Mouse (Mus musculus) adrenal gland, postnatal 14 days (tissue): ENCODE results near the gene Rcor3. TPM values are rescaled to one million over a fixed set of nuclear protein-coding genes. Genes with fewer than 3 reads are reported as not detected.

ENCODE experiments used
- DNase-seq: peaks from one replicate; pipeline ENCODE4 v3.0.0; 2021; ENCODE audit warnings: mixed read lengths
- total RNA-seq: library from RNA; stranded (reverse); gene quantifications from 2 replicates; pipeline ENCODE4 v1.2.3, GENCODE M21; 2021

Rcor3 gene
- total RNA-seq, 1 experiment from 2014 or later, result 26.9 TPM

DNA sequence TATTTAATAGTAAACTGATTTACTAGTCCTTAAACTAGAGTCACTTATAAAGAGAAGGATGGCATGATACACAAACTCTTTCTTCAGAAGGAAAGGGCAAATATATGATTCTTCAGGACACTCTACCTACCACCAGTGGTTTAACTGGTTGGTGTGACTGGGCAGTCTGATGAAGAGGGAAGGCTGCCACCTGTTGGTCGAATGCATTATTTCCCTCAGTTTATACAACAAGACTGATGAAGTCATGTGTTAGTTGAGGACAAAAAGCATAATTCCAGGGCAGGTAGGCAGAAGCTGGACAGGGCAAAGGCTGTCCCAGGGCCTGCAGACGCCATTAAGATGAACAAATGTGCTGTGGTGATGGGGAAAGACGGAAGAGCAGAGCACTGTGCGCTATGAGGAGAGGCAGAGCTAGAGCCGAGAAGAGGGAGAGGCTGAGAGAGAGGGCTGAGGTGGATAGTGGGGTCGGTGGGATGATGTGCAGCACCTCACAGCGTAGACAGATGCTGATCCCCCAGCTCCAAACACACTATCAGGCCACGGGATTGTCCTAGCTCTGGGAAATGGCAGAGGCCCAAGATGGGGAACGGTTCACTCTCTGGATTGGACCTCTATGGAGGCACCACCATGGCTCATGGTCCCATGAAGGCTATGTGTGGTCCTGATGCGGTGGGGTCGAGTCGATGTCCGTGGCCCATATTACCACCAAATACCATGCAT lies 43.3 kb downstream of the Rcor3 start:
- peak; percentile 76 for DNase-seq

DNA sequence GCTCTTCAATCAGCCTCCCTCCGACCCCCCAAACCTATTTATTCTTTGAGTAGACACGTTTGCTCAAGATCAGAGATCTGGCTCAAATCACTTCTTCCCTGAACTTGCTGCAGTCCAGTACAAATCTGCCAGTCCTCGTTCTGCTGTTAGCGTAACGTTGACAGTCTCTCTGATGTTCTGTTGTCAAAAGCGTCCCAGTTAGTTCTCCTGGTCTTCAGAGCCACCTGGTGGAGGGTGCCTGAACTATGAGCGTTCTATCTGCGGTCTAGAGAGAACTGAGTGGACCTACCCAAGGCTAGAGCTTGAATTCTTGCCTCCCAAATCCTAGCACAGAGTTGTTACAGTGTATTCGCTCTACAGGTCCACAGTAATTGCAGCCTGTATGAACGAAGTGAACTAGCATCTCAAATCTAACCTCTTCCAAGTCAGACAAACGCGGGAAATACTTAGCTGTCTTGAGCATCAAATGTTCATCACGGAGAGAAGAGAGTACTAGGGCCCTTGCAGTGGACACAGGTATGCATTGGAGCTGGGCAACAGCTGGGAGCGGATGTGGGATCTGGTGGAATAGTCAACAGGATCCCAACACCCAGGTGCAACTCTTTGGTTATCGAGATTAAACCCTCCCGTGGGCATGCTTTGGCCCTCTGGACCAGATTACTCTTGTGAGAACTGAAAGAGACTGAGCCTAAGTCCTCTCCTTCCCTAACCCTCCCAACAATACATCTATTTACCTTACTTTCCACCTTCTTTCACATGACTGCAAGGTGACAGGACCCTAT lies 44.8 kb downstream of the Rcor3 start:
- DNase-seq, result peak; percentile 88

DNA sequence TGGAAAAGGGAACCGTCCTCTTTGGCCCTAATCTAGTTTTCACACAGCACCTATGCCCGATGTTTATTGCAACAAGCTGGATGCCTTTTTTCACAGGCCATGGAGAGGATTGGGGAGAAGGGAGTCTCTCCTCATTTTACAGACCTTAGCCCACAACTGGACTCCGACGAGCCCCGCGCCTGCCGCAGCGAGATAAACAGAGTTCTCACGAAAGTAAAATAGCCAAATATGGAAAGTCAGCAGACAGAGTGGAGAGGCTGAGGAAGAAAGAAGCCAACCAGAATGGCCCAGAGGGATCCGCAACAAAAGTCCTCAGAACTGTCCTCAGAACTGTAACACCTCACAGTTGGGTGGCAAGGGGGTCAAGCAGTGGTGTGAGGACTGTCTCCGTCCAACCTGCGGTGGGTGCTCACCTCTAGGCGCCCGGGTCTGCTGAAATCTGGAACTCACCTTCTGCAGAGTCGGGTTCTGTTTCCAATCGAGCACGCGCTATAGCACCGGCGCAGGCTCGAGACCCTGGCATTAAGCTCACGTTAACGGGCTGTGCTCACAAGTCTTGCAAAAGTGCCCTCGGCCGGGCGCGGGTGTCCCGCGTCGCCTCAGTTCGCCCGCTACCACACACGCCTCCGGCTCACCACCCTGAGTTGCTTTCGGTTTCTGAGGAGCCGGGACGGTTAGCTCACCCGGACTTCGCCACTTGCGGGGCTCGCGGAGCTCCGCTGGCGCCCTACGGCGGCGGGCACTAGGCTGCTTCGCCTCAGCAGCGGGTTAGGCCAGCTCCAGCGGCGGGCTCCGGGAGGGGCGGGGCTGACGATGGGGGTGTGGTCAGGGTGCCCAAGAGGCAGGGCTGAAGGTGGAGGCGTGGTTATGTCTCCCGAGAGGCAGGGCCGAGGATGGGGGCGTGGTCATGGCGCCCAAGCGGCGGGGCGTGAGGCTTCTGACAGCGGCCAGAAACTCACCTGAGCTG lies 45.8 kb downstream of the Rcor3 start, which contains the start of gene Traf5:
Traf5 (minus strand) TSS at position 754 of the 967 bp plus-strand sequence.
- peak; percentile 99 for DNase-seq

DNA sequence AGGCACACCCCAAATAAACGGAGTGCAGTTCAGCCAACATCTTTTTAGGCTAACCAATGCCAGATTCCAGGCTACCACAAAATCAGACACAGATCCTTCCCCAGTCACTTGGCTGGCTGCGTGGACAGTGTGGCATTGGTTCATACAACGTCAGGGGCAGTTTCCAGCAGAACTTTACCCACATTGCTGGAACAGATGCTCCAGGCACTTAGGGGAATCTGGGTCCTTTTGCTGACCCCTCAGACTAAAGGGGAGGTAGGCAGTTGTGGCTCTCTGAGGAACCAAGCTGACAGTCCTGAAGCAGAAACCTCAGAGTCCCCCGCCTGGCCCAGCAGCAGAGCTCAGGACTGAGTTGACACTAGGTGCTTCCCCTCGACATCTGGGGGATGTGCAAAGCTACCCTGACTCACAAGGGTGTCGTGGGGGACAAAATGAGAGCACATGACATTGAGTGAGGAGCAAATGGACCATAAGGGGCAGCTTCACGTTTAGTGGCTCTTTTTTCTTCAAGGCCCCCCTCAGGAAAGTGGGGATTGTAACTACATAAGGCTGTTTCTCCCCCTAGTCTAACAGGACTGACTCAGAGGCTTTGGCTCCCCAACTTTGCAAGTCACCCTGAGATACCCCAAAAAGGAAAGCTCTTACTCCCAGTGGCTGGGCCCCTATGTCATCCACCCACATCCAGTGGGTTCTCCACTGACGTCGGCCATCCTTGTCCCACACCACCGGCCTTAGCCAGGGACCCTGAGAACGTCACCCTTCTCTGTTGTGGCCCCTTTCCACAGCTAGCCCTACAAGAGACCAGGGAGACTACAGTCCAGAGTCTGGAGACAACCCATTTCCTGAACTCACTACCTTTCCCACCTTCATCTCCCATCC lies 46.9 kb downstream of the Rcor3 start:
- DNase-seq, result no peak

DNA sequence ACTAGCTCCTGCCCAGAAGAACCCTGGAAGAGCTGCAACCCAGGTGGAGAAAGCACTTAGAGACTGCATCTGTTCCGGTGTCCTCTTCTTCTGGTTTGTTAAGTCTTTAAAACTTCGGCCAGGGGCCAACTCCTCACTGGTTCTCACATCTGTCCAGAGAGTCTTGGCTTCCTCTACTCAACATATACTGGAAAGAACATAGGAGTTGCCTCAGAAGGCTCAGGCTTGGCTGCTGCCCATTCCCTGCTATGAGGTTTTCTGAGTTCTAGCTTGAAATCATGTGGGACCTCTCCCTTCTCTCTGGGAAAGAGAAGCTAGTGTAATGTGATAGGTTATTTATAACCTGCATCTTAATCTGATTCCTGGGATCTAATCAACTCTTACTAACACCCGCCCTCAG lies 47.6 kb downstream of the Rcor3 start:
- DNase-seq, result no peak

DNA sequence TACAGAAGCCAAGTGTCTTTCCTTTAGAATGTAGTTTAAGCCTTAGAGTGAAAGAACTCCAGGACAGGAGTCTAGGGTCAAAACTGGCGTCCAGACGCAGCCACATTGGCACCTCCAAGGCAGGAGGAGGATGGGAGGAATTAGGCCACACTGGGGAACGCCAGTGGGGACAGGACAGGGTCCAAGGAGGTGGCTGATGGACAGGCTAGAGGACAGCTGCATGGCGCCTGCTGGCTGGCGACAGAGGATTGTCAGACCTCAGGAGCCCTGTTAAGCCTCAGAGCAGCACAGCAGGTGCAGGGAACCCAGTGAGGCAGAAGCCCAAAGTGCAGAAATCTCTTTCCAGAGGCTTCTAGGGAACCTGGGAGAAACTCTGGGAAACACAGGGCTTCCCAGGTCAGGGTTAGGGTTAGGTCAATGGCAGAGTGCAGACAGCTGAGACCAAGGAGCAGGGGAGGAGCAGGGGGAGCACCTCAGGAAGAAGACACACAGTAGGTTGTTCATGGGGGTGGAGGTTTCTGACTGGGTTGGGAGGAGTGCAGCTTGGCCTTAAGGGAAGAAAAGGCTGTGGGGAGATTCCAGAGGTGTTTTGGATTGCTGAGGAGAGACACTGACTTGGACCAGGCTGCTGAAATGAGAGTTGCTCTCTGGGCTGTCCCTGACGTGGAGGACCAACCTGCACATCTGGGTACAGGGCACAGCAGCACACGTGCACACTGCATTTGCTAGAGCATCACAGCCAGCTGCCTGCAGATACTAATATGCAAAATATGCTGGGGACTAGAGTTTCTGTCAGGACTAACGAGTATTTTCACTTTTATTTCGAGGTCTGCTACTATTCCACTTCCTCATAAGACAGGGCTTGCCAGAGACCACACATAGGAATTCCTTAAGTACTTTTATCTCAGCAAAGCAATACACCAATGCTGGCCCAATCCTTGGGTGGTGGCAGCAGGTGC lies 48.4 kb downstream of the Rcor3 start:
- no peak for DNase-seq

DNA sequence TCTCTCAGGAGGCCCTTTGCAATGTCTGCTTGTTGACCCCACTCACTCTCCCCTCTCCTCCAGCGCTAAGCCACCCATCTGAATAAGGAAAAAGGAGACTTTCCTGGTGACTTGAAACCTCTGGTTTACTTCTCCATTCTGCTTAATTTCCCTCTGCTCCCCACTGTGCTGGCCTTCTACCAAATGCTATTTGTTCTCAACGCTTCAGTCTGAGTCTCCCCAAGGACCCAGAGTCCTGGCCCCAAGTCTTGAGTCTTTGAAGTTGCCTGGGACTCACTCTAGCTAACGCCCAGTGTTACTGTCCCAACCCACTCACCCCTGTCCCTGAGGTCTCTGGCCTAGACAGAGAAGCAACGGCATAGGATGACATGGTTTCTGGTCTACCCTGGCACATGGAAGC lies 49.9 kb downstream of the Rcor3 start:
- DNase-seq, result peak; percentile 56

DNA sequence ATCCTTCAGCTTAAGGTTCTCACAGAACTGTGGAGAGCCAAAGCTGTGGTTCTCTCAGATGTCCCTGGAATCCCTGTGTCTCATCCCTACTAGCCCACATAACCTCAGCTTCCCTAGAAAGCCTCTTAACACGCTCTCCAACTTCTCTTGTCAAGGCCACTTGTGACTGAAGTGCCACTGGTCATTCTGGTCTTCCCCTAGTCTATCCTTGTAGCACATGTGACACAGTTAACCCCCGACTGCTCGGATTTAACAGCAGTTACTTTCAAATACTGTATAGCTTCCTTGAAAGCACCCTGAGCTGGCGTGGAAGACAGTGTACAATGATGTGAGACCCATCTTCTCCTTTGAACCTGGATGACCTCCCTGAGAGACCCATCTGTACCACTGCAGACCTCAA lies 50.8 kb downstream of the Rcor3 start:
- no peak for DNase-seq

DNA sequence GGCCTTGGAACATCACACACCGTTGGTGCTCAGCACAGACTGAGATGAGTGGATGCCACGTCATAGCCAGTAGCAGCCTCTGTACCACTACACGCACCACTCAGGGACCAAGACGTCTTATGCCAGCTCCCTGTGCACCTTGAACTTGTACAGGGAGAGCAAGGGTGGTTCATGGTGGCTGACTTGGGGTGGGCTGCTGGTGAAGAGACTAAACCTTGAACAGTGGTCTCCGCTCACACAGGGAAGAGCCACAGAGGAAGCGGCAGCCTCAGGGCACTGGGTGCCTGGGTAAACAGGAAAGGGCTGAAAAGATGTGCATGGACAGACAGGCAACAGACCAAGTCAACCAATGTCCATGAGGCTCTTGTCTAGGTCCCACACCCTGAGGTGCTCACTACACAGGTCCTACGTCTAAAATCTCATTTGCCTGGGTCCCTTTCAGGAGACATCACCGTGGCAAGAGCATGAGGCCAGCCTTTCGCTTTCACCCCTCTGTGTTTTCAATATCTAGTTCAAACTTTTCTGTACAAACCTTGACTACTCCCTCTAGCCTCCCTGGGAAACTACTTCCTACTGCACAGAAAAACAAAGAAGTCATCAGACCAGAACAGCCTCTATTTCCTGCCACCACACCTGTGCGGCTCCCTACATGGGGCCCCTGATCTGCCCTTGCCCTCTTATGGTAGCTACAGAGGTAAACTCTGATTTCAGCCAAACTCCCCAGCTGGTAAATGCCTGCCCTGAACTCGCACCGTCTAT lies 51.4 kb downstream of the Rcor3 start:
- no peak for DNase-seq

DNA sequence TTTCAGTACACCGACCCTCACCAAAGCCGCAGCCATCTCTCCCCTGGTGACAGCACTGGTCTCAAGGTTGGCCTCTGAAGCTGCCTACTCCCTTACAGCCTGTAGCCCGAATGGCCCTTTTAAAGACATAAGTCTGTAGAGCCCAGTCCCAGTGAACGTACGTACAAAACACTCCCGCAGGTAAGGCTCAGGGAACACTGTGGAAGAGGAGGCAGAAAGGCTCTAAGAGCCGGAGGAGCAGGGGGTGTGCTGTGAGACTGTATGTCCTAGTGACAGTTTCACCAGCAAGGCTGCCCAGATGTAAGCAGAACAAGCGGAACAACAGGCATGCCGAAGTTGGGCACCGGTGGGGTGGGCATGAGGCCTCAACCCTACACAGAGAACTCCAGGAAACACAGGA lies 52.6 kb downstream of the Rcor3 start:
- no peak for DNase-seq

DNA sequence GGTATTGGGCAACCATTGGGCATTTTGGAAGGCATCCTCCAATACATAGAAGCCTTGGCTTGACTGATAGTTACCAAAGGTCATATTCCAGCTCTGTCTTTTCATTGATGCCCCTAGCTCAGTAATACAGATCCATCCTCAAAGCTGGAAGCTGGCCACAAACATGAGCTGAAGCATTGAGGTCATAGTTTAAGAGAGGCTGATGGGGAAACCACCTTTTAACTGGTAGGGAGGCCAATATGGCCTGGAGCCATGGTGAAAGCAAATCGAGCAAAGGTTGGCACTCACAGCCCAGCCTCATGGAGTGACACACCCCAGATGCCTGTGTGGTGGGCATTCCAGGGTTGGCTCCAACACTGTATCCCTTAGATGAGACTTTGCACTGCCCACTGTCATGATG lies 55.2 kb downstream of the Rcor3 start:
- no peak for DNase-seq

DNA sequence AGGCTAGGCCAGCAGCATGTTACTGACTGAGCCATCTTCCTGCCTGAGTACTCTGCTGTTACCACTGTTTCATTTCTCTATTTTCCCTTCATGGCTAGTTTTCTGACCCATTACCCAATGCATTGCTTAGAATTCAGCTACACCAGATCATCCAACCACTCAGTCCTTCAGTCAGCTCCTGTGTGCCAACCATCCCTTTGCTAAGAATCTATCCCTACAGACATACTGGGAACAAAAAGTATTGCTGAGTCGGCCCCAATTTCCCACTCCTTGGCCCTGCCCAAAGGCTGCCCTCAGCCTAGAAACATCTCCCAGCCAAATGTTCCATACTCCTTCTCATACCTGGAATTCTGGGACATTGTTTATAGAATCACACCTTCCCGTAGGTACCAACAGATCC lies 56.7 kb downstream of the Rcor3 start:
- DNase-seq, result no peak

DNA sequence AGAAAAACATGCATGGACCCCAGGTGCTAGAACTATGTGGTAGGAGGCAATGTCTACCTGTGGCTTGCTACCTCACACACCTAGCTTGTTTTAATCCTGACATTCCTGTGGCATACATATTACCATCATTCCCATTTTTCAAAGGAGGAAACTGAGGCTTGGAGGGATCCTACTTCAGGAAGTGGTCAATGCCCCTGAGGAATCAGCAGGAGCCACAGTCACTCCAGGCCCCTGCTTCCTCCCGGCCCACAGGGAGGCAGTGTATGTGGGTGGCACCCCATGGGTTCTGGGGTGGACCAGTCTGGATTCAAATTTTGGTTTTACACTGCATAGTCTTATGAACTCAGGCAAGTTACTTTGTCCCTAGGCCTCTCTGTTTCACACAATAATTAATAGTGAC lies 58.7 kb downstream of the Rcor3 start:
- DNase-seq, result no peak

DNA sequence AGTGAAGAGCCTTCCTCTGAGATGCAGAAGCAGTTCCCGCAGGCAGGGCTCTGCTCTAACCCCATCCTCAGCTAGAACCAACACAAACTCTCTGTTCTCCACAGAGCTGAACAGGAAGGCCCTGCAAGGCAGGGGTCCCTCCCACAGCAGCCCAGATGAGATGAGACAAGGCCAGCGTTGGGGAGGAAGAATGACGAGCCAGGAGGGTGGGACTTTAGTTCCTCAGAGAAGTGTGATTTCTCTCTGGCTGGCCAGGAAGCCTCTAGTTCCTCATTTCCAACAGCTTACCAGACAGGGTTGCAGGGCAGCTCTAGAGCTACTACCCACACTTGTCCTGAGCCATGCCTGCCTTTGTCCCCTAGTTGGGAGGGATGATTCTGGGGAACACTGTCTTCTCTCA lies 59.5 kb downstream of the Rcor3 start:
- DNase-seq, result peak; percentile 51

DNA sequence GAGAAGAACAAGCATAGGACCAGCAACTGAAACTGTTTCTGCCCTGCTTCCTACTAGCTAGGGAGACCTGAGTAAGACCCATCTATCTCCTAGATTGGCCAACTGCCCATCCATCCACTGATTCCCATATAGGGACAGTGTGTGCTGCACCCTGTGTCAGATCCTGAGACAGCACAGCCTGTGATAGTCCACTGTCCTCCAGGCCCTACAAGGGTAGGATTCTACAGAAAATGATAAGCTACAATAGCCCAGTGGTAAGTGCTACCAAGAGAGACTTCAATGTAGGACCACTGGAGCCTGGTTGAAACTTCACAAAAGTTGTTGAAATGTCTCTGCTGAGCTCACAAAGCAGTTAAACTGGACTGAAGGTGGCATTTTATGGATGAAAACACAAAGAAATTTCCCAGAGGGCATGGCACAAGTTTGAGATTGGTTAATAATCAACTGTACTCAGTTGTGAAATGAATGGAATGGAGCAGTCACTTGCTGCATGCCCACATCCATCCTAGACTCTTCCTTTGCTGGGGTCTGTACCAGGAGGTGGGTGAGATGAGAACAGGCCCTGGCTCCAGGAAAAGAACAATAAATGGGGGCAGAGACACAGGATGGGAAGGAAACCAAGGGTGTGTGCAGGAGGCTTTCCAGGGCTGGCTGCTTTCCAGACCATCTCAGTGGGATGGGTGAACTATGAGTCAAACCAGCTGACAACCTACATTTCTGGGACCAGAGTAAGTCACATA lies 60.9 kb downstream of the Rcor3 start:
- peak; percentile 59 for DNase-seq

DNA sequence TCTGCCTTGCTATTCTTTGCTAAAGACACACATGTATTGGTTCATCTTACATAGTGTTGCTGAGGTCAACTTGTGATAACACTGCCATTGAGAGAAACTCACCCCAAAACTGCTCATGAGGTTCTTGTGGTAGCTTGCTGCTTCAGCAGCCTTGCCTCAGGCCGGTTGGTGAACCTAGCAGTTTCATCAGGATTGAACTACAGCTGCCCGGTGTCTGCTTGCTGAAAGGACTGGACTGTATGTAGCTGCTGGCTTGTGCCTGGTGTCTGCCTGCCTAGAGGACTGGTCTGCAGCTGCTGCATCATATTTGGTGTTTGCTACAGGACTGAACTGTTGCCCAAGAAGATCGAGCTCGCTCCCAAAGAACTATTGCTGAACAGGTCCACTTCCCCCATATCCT lies 61.8 kb downstream of the Rcor3 start:
- no peak for DNase-seq

DNA sequence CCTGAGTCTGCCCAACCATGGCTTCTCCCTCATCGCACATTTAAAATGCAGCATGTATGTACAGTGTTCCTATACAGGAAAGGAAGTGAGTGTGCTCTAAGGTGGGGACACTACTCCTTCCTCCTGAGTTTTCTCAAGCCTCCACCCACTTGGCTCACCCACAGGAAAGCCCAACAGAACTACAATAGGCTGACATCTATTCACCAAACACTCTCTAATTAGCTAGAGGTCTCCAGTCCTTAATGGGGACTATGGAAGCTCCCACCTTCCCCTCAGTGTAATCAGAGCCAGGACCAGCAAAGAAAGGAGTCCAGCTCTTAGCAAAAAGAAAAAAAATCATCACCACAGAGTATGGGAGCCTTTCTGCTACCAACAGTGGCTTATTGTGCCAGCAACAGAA lies 63.0 kb downstream of the Rcor3 start:
- DNase-seq, result no peak

DNA sequence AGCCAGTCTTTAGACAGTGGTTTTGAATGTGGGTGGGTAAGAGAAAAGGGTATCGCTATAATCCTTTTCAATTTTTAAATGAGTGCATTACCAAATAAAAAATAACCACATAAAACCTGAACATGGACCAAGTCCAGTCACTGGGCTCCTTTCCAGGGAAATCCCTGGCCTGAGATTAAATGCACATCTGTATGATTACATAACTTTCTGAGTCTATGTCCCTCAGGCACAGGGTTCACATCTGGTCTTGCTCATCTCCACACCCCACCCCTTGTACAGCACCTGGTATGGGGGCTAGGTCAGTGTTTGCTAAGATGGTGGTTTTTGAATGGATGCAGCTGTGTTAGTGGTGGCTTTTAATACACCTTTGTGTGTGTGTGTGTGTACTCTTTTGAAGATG lies 65.4 kb downstream of the Rcor3 start:
- no peak for DNase-seq

DNA sequence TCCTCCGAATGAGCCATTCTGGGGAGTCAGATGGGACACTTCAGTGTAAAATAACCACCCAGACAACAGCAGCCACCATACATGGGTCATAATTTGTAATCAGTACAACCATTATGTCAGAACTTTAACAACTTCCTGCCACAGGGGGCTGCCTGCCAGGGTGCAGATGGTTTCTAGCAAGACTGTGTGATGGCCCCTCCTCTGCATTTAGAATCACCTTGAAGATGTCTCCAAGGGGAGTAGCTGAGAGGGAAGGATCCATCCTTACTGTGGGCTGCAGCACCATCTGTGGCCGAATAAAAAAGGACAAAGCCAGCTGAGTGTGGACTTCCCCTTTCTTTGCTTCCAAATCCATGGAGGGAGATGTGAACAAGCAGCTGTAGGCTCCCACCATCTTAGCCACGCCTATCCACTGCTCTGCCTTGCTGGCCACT lies 67.2 kb downstream of the Rcor3 start:
- DNase-seq, result no peak
